Mouse (Mus musculus) left cerebral cortex, adult 8-10 months (tissue): Measurements from ENCODE around the gene Kalrn. TPM values are rescaled to one million over a fixed set of nuclear protein-coding genes. Genes with fewer than 3 reads are reported as not detected.

ENCODE experiments used
- DNase-seq, 2 experiments: peaks; one replicate each; pipeline ENCODE4 v3.0.0; 2022; ENCODE audit warnings: low spot score in 2 of 2
- total RNA-seq, 4 experiments: library from RNA; stranded (reverse); gene quantifications; 2 replicates each; pipeline ENCODE4 v1.2.4; 2022

Gene Kalrn
- total RNA-seq, 4 experiments from 2014 or later, result 485 to 551 (median 491) TPM

GRCm38 (mm10) chr16:34120801-34121201, 452.5 kb downstream of the Kalrn start:
- peak; percentile 44 to 78 for DNase-seq

- DNase-seq, result no peak
These were observed 453.5 kb downstream of the Kalrn start for GRCm38 (mm10) chr16:34119844-34120243.

- no peak for DNase-seq
These were observed 454.0 kb downstream of the Kalrn start for GRCm38 (mm10) chr16:34119370-34119769.

- DNase-seq, result peak in 1 of 2 experiments; percentile 55
These were observed 458.7 kb downstream of the Kalrn start for GRCm38 (mm10) chr16:34114665-34115064.

- no peak for DNase-seq
These were observed 460.2 kb downstream of the Kalrn start for GRCm38 (mm10) chr16:34113150-34113549.

- DNase-seq, result no peak
These were observed 460.8 kb downstream of the Kalrn start for GRCm38 (mm10) chr16:34112490-34112889.

- DNase-seq, result no peak
These were observed 462.3 kb downstream of the Kalrn start for GRCm38 (mm10) chr16:34110840-34111625.

- no peak for DNase-seq
These were observed 468.9 kb downstream of the Kalrn start for GRCm38 (mm10) chr16:34104427-34104826.

- no peak for DNase-seq
These were observed 470.6 kb downstream of the Kalrn start for GRCm38 (mm10) chr16:34102742-34103141.

GRCm38 (mm10) chr16:34099795-34100194, 473.5 kb downstream of the Kalrn start:
- DNase-seq, result no peak

GRCm38 (mm10) chr16:34095548-34096141, 477.7 kb downstream of the Kalrn start:
- DNase-seq, result no peak

- no peak for DNase-seq
These were observed 478.3 kb downstream of the Kalrn start for GRCm38 (mm10) chr16:34095093-34095465.

- peak in 1 of 2 experiments; percentile 34 for DNase-seq
These were observed 478.8 kb downstream of the Kalrn start for GRCm38 (mm10) chr16:34094446-34095092.

GRCm38 (mm10) chr16:34093734-34094445, 479.4 kb downstream of the Kalrn start:
- no peak for DNase-seq

- no peak for DNase-seq
These were observed 483.7 kb downstream of the Kalrn start for GRCm38 (mm10) chr16:34089528-34090095.

GRCm38 (mm10) chr16:34089022-34089421, 484.3 kb downstream of the Kalrn start:
- no peak for DNase-seq

GRCm38 (mm10) chr16:34088331-34088730, 485.0 kb downstream of the Kalrn start:
- DNase-seq, result no peak

- no peak for DNase-seq
These were observed 489.0 kb downstream of the Kalrn start for GRCm38 (mm10) chr16:34084135-34084920.

GRCm38 (mm10) chr16:34082494-34083469, 490.6 kb downstream of the Kalrn start:
- no peak for DNase-seq
